Mouse (Mus musculus) retina, adult 2 months (tissue): ENCODE measurements at regions not wholly inside any gene's neighbourhood (a gene's known extent, or its start where the extent isn't known, plus 50 kb on each side); places are given as distances from the start of the nearest gene placed in this dataset.

ENCODE experiments used
- DNase-seq: peaks from one replicate; pipeline ENCODE4 v3.0.0-alpha.2; 2012; ENCODE audit warnings: low read depth, low spot score

DNA sequence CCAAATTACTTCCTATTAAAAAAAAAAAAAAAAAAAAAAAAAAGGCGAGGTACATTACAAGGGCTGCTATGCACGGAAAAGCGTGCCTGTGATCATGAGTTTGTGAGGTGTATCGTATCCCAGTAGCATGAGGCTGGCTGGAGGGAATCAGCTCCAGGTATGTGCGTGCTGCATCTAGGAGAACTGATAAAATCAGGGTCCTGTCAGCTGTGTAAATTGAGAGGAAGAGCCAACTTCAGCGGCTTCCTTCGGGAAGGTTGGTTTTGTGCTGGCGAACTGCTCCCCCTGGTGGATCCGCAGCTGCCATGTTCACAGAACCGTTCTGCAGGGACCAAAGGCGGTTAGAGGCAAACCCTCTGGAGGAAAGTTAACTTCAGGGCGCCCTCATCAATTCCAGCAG is 60.8 kb upstream of the Gm10295 start:
- DNase-seq: peak; percentile 29

DNA sequence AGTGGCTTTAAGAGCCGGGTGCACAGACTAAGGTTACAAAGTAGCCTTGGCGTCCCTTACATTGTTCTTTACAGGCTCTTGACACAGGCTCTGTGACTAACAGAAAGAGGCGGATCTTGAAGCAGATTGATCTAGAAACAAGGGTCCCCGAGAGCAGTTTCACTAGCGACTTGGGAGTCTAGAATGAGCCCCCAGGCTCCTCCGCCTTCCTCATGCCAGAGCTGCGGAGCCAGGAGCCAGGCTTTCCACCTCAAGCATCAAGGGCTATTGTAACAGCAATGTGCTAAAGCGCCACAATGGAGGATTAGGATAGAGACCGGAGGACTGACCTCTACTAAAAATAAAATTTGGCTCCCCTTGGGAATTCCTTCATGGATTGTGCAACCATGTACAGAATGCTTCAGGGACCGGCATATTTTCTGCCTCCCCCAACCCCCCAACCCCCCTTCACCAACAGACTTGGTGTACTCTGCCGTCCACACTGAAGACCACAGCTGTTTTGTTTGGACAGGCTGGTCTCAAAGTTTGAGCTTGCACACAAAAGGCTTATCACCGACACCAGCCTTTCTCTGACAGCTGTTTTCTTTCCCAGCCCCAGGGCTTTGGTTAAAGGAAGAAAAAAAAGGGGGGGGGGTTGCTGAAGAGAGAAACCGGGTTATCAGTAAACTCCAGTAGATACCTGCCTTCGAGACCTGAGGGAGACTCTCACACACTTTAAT is 60.2 kb upstream of the Gm10295 start:
- no peak for DNase-seq

DNA sequence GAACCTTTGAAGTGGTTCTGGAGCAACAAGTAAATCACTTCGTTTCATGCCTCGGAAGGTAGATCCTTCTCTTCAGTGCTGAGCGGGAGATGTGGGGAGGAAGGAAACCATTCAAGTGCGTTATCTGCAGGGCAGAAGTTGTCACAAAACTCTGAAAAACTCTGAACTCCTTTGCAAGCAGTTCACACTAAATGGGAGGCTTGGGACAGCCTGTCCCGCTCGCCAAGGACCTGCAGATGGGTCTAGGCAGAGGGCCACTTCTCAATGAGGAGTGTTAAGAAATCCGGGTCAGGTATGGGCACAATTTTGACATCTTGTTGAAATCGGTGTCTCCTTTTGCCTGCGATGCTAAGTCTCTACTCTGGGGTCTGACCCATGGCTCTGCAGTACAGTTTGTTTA is 58.6 kb upstream of the Gm10295 start:
- no peak for DNase-seq

DNA sequence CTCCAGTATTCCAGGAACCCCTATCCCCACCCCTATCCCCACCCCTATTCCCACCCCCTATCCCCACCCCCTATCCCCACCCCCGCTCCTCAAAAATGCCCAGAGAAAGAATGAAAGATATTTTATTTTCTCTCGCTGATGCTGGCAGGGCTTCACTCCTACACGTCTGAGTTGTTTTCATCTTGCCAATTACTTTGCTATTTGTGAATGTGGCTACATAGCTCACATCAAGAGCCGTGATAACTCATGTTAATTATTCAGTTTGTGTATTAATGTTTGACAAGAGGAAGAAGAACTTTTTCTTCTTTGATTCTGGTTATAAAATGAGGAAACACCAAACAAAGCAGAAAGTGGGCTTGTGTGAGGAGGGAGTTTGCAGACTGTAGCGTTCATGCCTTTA is 57.8 kb upstream of the Gm10295 start:
- no peak for DNase-seq

DNA sequence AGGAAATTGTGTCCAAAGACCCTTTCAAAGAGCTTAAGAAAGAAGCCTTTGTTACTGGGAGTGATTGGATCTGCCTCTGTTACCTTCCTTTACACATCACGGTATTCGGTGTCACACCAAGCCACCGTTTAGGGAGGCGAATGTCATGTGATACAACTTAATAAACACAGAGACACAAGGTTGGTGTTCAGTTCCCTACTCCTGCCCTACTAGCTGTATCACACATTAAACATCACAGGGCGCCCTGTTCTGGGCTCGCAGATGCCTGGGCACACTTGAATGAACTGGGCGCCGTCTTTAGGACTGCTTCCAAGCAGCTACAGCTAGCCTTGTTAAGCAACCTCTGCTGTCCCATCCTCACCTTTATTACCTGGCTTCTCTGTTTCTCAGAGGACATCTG is 55.0 kb upstream of the Gm10295 start:
- DNase-seq: no peak
